Mouse (Mus musculus): ENCODE measurements at regions not wholly inside any gene's neighbourhood (a gene's known extent, or its start where the extent isn't known, plus 50 kb on each side); places are given as distances from the start of the nearest gene placed in this dataset.

DNA sequence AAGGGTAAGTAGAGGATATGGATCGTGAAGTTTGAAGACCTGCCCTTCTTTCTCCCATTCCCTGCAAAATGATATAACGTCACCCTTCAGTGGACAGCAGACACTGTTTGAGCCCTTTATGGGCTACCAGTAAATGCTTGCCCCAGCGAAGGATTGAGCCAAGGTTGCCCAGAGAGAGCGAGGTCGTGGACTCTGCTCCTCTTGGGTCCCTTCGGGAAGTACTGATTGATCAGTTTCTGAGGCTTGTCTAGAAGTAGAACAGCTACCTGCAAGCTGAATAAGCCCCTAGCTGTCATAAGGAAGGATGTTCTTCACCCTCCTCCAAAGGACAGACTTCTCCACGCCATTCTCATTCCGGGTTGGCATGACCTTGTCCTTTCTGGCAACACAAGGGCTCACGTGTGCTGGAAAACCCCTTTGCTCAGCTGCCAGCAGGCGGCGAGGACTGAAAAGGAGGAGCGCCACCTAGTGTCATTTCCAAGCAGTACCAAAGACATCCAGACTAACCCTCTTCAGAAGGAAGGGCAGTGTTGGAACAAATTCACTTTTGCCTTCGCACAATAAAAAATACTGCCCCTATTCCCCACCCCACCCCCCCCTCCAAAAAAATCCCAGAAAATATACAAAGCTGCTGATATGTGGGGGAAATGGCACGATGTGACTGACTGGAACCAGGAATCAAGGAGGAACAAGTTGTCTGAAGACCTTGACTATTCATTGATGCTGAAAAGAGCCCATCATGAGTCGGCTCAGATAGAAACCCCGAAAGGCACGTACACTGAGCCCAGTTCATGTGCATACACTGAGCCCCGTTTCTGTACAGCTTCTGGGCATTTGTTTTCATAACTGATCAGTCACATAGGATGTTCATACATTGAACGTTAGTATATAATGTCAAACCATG lies 274.8 kb upstream of the Pfn2 start:
- H3K27me3 ChIP-seq (ENCODE audit: control insufficient read depth, insufficient read depth, low read length), result no peaks in the 10 kb centered on the region
- H3K4me1 ChIP-seq (ENCODE audit: control insufficient read depth, insufficient read depth, low read length), result no peaks in the 10 kb centered on the region
- no peak overlapping the region for H3K4me2 ChIP-seq (ENCODE audit: low read depth)
- H3K9me3 ChIP-seq (ENCODE audit: control insufficient read depth, low read length), result no peaks in the 10 kb centered on the region
- DNase-seq (ENCODE audit: low spot score) (peak; percentile 83), ATAC-seq (ENCODE audit: insufficient read depth, low FRiP score, low TSS enrichment) (peak; percentile 83)
- 51% methylated on average over 19 of the region's 19 CpGs for WGBS
- H3K36me3 ChIP-seq (ENCODE audit: control insufficient read depth, insufficient read depth, low read length), result no peaks in the 10 kb centered on the region
- H3K9ac ChIP-seq (ENCODE audit: low read length), result no peak overlapping the region
- no peak overlapping the region for H3K4me3 ChIP-seq (ENCODE audit: low read depth, low read length)
- H3K27ac ChIP-seq (ENCODE audit: low read depth, low read length), result no peak overlapping the region

DNA sequence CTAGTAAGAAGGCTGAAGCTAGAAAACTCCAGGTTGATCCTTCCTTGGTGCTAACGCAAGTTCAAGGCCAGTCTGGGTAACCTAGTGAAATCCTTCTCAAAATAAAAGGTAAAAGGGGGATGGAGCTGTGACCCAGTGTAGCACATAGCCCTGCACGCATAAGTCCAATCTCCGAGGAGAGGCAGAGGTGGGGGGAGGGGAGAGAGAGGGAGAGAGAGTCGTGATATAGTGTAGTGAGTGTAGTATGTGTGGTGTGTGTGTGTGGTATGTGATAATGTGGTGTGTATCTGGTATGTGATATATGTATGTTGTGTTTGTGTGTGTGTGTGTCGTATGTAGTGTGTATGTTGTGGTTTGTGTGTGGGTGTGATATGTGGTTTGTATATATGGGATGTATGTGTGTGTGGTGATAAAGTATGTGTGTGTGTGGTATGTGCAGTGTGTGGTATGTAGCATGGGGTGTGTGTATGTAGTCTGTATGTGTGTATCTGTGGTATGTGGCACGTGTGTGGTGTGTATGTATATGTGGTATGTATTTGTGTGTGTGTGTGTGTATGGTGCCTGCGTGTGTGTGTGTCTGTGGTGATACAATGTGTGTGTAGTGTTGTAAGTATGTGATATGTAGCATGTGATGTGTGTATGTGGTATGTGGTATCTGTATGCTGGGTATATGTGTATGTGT lies 275.7 kb upstream of the Pfn2 start:
- Histone ChIP-seq H3K9ac (ENCODE audit: low read length) (no peak overlapping the region), H3K9me3 (ENCODE audit: control insufficient read depth, low read length) (no peaks in the 10 kb centered on the region), H3K4me2 (ENCODE audit: low read depth) (no peak overlapping the region), H3K27me3 (ENCODE audit: control insufficient read depth, insufficient read depth, low read length) (no peaks in the 10 kb centered on the region), H3K4me1 (ENCODE audit: control insufficient read depth, insufficient read depth, low read length) (no peaks in the 10 kb centered on the region), H3K36me3 (ENCODE audit: control insufficient read depth, insufficient read depth, low read length) (no peaks in the 10 kb centered on the region), H3K4me3 (ENCODE audit: low read depth, low read length) (no peak overlapping the region), H3K27ac (ENCODE audit: low read depth, low read length) (no peak overlapping the region)
- no peak for ATAC-seq (ENCODE audit: insufficient read depth, low FRiP score, low TSS enrichment)
- no peak for DNase-seq (ENCODE audit: low spot score)
- WGBS, result 75% methylated on average over 7 of the region's 7 CpGs

DNA sequence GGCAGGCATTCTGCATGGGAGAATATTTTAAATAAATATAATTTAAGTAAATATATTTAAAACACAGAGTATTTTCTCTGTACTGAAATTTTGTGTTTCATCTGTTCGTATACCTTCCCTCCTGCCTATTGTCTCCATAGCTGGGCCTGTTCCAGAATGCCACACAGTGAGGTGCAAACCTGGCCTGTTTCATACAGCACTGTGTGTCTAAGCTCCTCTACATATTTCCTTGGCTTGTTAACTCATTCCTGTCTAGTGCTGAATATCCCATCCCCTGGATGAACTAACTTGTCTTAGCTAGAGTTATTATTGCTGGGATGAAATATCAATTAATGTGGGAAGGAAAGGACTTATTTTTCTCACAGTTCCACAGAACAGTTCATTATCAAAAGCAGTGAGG lies 277.0 kb upstream of the Pfn2 start:
- Histone ChIP-seq H3K27ac (ENCODE audit: low read depth, low read length) (no peak overlapping the region), H3K4me2 (ENCODE audit: low read depth) (no peak overlapping the region), H3K4me1 (ENCODE audit: control insufficient read depth, insufficient read depth, low read length) (no peaks in the 10 kb centered on the region), H3K9ac (ENCODE audit: low read length) (no peak overlapping the region), H3K36me3 (ENCODE audit: control insufficient read depth, insufficient read depth, low read length) (no peaks in the 10 kb centered on the region), H3K27me3 (ENCODE audit: control insufficient read depth, insufficient read depth, low read length) (no peaks in the 10 kb centered on the region), H3K9me3 (ENCODE audit: control insufficient read depth, low read length) (no peaks in the 10 kb centered on the region), H3K4me3 (ENCODE audit: low read depth, low read length) (no peak overlapping the region)
- WGBS, result 75% methylated on average over 1 of the region's 1 CpGs
- DNase-seq (ENCODE audit: low spot score) (no peak), ATAC-seq (ENCODE audit: insufficient read depth, low FRiP score, low TSS enrichment) (no peak)

DNA sequence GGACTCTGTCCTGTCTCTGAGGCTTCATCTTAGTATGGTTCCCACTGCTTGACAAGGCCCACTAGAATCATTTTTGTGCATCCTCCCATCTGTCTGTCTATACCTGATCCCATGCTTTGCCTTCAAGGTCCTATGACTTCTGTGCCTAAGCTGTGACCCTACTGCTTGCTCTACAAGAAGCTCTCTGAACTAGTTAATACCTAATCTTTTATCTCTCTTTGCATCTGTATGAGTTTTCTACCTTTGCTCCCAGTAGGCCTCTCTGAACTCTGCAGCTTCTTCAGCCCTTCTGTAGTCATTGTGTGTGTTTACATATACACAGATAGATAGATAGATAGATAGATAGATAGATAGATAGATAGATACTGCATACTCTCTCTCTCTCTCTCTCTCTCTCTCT lies 279.1 kb upstream of the Pfn2 start:
- no peaks in the 10 kb centered on the region for H3K36me3 ChIP-seq (ENCODE audit: control insufficient read depth, insufficient read depth, low read length)
- ATAC-seq (ENCODE audit: insufficient read depth, low FRiP score, low TSS enrichment), result no peak

DNA sequence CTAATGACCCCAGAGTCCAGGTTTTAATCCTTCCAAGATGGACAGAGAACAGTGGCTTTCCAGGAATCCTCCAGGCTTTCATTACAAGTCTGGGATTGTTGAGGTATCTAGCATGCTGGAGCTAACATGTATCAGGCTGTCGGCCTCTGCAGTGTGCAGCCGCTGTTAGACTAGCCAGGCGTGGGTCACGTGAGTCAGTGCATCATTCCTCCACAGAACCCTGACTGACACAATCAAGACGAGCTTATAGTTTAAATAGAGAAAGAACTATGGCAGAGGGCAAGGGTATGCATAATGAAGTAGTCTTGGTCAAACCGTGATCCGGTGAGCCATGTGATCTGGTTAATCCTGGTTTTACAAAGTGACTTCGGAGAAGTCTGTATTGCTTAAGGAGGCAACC lies 280.2 kb upstream of the Pfn2 start:
- DNase-seq (ENCODE audit: low spot score) (no peak), ATAC-seq (ENCODE audit: insufficient read depth, low FRiP score, low TSS enrichment) (no peak)
- Histone ChIP-seq H3K4me2 (ENCODE audit: low read depth) (no peak overlapping the region), H3K4me1 (ENCODE audit: control insufficient read depth, insufficient read depth, low read length) (no peaks in the 10 kb centered on the region), H3K9me3 (ENCODE audit: control insufficient read depth, low read length) (no peaks in the 10 kb centered on the region), H3K9ac (ENCODE audit: low read length) (no peak overlapping the region), H3K27me3 (ENCODE audit: control insufficient read depth, insufficient read depth, low read length) (no peaks in the 10 kb centered on the region), H3K4me3 (ENCODE audit: low read depth, low read length) (no peak overlapping the region), H3K27ac (ENCODE audit: low read depth, low read length) (no peak overlapping the region), H3K36me3 (ENCODE audit: control insufficient read depth, insufficient read depth, low read length) (no peaks in the 10 kb centered on the region)
- 84% methylated on average over 8 of the region's 8 CpGs for WGBS

More for the DNA sequence above, 279.1 kb upstream of the Pfn2 start:
- no peak for DNase-seq (ENCODE audit: low spot score)
- H3K4me3 ChIP-seq (ENCODE audit: low read depth, low read length), result no peak overlapping the region
- H3K27ac ChIP-seq (ENCODE audit: low read depth, low read length), result no peak overlapping the region
- H3K4me2 ChIP-seq (ENCODE audit: low read depth), result no peak overlapping the region
- no peak overlapping the region for H3K9ac ChIP-seq (ENCODE audit: low read length)
- no peaks in the 10 kb centered on the region for H3K27me3 ChIP-seq (ENCODE audit: control insufficient read depth, insufficient read depth, low read length)
- H3K4me1 ChIP-seq (ENCODE audit: control insufficient read depth, insufficient read depth, low read length), result no peaks in the 10 kb centered on the region
- H3K9me3 ChIP-seq (ENCODE audit: control insufficient read depth, low read length), result no peaks in the 10 kb centered on the region

DNA sequence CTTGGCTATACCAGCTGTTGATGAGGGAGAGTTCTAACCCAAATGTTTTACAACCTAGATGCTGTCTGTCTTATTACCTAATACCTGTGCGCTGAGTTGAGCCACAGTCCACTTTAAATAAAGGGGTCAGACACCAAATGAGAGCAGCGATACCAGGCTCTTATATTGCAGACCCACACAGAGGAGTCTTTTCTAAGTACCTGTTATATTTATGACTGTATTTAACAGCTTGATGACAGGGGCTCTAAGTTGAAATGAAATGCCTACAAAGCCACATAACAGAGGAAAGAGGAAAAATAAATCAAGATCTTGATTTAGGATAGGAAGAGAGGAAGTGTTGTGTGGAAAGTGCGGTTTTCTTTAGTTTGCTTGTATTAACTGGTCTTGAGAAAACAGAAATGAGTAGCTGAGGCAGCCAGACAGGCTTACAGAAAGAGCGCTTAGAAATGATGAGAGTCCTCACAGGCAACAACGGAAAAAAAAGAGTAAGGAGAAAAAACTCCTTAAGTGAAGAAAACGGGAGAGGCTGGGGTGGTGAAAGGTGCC lies 281.6 kb upstream of the Pfn2 start:
- Histone ChIP-seq H3K27me3 (ENCODE audit: control insufficient read depth, insufficient read depth, low read length) (no peaks in the 10 kb centered on the region), H3K4me3 (ENCODE audit: low read depth, low read length) (no peak overlapping the region), H3K36me3 (ENCODE audit: control insufficient read depth, insufficient read depth, low read length) (no peaks in the 10 kb centered on the region), H3K4me2 (ENCODE audit: low read depth) (no peak overlapping the region), H3K9ac (ENCODE audit: low read length) (no peak overlapping the region), H3K27ac (ENCODE audit: low read depth, low read length) (no peak overlapping the region), H3K4me1 (ENCODE audit: control insufficient read depth, insufficient read depth, low read length) (no peaks in the 10 kb centered on the region), H3K9me3 (ENCODE audit: control insufficient read depth, low read length) (no peaks in the 10 kb centered on the region)
- no peak for DNase-seq (ENCODE audit: low spot score)
- 68% methylated on average over 6 of the region's 6 CpGs for whole genome bisulfite sequencing
- ATAC-seq (ENCODE audit: insufficient read depth, low FRiP score, low TSS enrichment), result no peak

DNA sequence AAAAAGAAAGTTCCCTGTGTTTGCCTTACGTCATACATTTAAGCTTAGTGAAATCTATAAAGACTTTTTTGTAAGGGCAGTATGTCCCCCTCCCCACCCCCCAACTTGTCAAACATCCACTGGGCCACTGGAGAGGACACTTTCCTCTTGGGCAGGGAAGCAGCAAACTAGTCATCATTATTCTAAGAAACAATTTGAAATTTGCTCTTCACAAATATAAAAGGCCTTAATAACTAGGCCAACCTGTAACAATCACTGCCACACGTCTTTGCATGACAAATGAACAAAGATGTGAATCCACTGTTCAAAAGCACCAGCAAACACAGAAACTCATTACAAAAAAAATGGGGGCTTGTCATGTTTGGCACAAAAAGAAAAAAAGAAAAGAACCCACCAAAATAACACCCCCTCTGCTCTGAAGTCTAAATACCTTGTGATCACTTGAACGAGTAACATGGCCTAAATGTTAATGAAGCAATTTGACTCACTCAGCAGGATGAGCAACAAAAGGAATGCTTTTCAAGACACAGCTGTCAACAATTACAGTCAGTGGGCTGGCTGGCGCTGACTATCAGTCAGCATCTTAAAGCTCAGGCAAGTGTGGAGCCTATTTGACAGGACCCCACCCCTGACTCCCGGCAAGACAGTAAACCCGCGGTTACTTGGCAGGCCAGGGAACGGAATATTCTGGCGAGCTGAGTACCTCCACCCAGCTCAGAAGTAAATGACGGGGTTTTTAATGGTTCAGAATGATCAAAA lies 278.7 kb upstream of the Tsc22d2 start:
- no peaks in the 10 kb centered on the region for H3K9me3 ChIP-seq (ENCODE audit: control insufficient read depth, low read length)
- H3K36me3 ChIP-seq (ENCODE audit: control insufficient read depth, insufficient read depth, low read length), result no peaks in the 10 kb centered on the region
- H3K4me3 ChIP-seq (ENCODE audit: low read depth, low read length), result no peak overlapping the region
- no peaks in the 10 kb centered on the region for H3K27me3 ChIP-seq (ENCODE audit: control insufficient read depth, insufficient read depth, low read length)
- DNase-seq (ENCODE audit: low spot score) (no peak), ATAC-seq (ENCODE audit: insufficient read depth, low FRiP score, low TSS enrichment) (no peak; the same call in 1 of the 2 replicates)
- no peak overlapping the region for H3K27ac ChIP-seq (ENCODE audit: low read depth, low read length)
- 20% methylated on average over 10 of the region's 10 CpGs for WGBS
- H3K9ac ChIP-seq (ENCODE audit: low read length), result no peak overlapping the region
- no peaks in the 10 kb centered on the region for H3K4me1 ChIP-seq (ENCODE audit: control insufficient read depth, insufficient read depth, low read length)
- no peak overlapping the region for H3K4me2 ChIP-seq (ENCODE audit: low read depth)

DNA sequence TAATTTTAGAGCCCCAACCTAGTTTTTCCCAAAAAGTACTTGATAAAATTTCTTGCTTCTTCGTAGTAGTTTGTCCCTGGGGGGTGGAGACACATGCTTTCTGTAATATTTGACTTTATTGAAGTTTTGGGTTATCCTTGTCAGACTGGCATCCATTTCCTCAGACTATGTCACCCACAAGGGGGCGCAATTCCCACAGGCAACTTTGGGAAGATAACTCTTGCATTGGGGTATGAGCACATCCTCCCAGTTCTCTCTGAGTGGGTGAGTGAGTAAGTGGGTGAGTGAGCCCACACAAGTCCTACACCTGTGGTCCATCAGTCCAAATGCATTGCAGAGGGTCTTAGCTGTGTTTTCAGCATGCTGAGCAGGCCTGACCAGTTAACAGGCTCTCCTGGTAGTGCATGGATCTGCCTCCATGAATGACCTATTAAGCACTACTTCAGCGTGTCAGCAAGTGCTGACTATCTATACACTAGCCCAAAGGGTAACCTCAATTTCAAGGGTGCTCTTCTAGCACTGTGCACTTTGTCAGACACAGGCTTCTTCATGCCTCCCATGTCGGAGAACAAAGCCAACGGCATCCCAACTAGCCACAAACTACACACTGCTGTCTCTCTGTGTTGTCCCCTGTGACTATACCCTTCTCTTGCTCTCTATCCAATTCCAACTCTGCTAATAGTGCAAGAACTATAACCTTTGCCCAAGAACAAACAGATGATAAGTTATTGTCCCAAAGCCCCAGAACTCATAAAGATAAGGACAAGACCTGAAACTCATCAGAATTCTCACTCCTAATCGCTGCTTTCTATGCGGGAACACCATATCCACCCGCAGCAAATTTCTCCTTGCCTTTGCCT lies 275.6 kb upstream of the Tsc22d2 start:
- Histone ChIP-seq H3K4me3 (ENCODE audit: low read depth, low read length) (no peak overlapping the region), H3K27me3 (ENCODE audit: control insufficient read depth, insufficient read depth, low read length) (no peaks in the 10 kb centered on the region), H3K4me1 (ENCODE audit: control insufficient read depth, insufficient read depth, low read length) (no peaks in the 10 kb centered on the region), H3K9ac (ENCODE audit: low read length) (no peak overlapping the region), H3K4me2 (ENCODE audit: low read depth) (no peak overlapping the region), H3K27ac (ENCODE audit: low read depth, low read length) (no peak overlapping the region), H3K36me3 (ENCODE audit: control insufficient read depth, insufficient read depth, low read length) (no peaks in the 10 kb centered on the region), H3K9me3 (ENCODE audit: control insufficient read depth, low read length) (no peaks in the 10 kb centered on the region)
- ATAC-seq (ENCODE audit: insufficient read depth, low FRiP score, low TSS enrichment), result no peak
- DNase-seq (ENCODE audit: low spot score), result peak; percentile 38
- 79% methylated on average over 8 of the region's 8 CpGs for WGBS

Measured in neural tube, embryonic 11.5 days (tissue).